Mouse (Mus musculus): ENCODE measurements at regions not wholly inside any gene's neighbourhood (a gene's known extent, or its start where the extent isn't known, plus 50 kb on each side); places are given as distances from the start of the nearest gene placed in this dataset.

- TF ChIP-seq CTCF (IDR thresholded peaks at IDR 0.05; ENCODE audit: extremely low read depth, insufficient read depth, low read length) (no peak), POLR2A (IDR thresholded peaks at IDR 0.05; ENCODE audit: extremely low read depth, insufficient read depth, low read length) (no peak)
Measured at GRCm38 (mm10) chr4:135033302-135033701, 87.2 kb upstream of the Runx3 start.
